Mouse (Mus musculus) CD8-positive naive resting alpha-beta T cell, adult 2 months (primary cell): ENCODE results near the gene Atoh1.

Source experiments
- DNase-seq, 2 experiments: peaks; one replicate each; pipeline ENCODE4 v3.0.0; 2022; ENCODE audit warnings: low read depth in 2 of 2, low spot score in 2 of 2

The Atoh1 gene

GRCm38 (mm10) chr6:64728499-64729198, at the start of gene Atoh1:
Gene Atoh1, plus strand, starts transcription at chr6:64729125.
- no peak for DNase-seq

GRCm38 (mm10) chr6:64683974-64684373, 45.0 kb upstream of the Atoh1 start:
- DNase-seq = no peak

GRCm38 (mm10) chr6:64684973-64685372, 44.0 kb upstream of the Atoh1 start:
- no peak for DNase-seq

GRCm38 (mm10) chr6:64688181-64688944, 40.6 kb upstream of the Atoh1 start:
- no peak for DNase-seq

- no peak for DNase-seq
Observed at GRCm38 (mm10) chr6:64694688-64695087, 34.2 kb upstream of the Atoh1 start.

GRCm38 (mm10) chr6:64703659-64704058, 25.3 kb upstream of the Atoh1 start:
- no peak for DNase-seq

GRCm38 (mm10) chr6:64727751-64728403, 1.0 kb upstream of the Atoh1 start:
- DNase-seq = no peak

GRCm38 (mm10) chr6:64729231-64730011, 496 bp downstream of the Atoh1 start:
- DNase-seq = no peak

- no peak for DNase-seq
Observed at GRCm38 (mm10) chr6:64730030-64730429, 1.1 kb downstream of the Atoh1 start.

- no peak for DNase-seq
Observed at GRCm38 (mm10) chr6:64730506-64731020, 1.6 kb downstream of the Atoh1 start.

- DNase-seq = no peak
Observed at GRCm38 (mm10) chr6:64731126-64731525, 2.2 kb downstream of the Atoh1 start.

GRCm38 (mm10) chr6:64731621-64732320, 2.8 kb downstream of the Atoh1 start:
- DNase-seq = no peak

GRCm38 (mm10) chr6:64733311-64733710, 4.4 kb downstream of the Atoh1 start:
- no peak for DNase-seq

- no peak for DNase-seq
Observed at GRCm38 (mm10) chr6:64734441-64735320, 5.8 kb downstream of the Atoh1 start.

- DNase-seq = no peak
Observed at GRCm38 (mm10) chr6:64736317-64736716, 7.4 kb downstream of the Atoh1 start.

- no peak for DNase-seq
Observed at GRCm38 (mm10) chr6:64742915-64743489, 14.1 kb downstream of the Atoh1 start.

- DNase-seq = no peak
Observed at GRCm38 (mm10) chr6:64754515-64754914, 25.6 kb downstream of the Atoh1 start.

GRCm38 (mm10) chr6:64763901-64764300, 35.0 kb downstream of the Atoh1 start:
- no peak for DNase-seq

- DNase-seq = no peak
Observed at GRCm38 (mm10) chr6:64773430-64773829, 44.5 kb downstream of the Atoh1 start.
